12 mouse cellular contexts compared by ENCODE assay signal in genomic region chr6:29474736-29475135, GRCm38 (mm10). TPM values are rescaled to one million over a fixed set of nuclear protein-coding genes. Genes with fewer than 3 reads are reported as not detected.
DNase-seq lines count a peak whose midpoint lies in the region; ATAC-seq lines count a peak whose summit lies in the region.
"Had no signal": no experiment of that assay in that cellular context is flagged by ENCODE, and none has a peak within 500 bp of the region (broad histone marks: within the 10 kb centered on the region; RNA-seq: fewer than 3 reads in every experiment).

No protein-coding gene starts in this region.

- peak overlapping the region; percentile 87; the same call in 1 of the 2 replicates for H3K4me2 ChIP-seq in heart, embryonic 16.5 days (ENCODE audit: low read depth, low read length)

- peak overlapping the region; percentile 70 for H3K9ac ChIP-seq in heart, embryonic 16.5 days (ENCODE audit: low read length)

- H3K27ac ChIP-seq in heart, embryonic 16.5 days (ENCODE audit: low read length), result no peak overlapping the region
- peak overlapping the region; percentile 95 for H3K27ac ChIP-seq in brown adipose tissue, adult 24 weeks (replicated peaks; ENCODE audit: low read depth, low read length)
- H3K27ac ChIP-seq: limb, embryonic 12.5 days had no signal

- H3K9me3 ChIP-seq in heart, embryonic 16.5 days (replicated peaks; ENCODE audit: control insufficient read depth, low read length), result no peaks in the 10 kb centered on the region
- H3K9me3 ChIP-seq: limb, embryonic 12.5 days had no signal

- no peak for ATAC-seq in heart, embryonic 16.5 days (replicated peaks; ENCODE audit: extremely low read depth, insufficient read depth, low FRiP score)

- H3K4me3 ChIP-seq in heart, embryonic 16.5 days (ENCODE audit: low read length), result no peak overlapping the region
- H3K4me3 ChIP-seq in brown adipose tissue, adult 24 weeks (ENCODE audit: insufficient read depth, low read depth, low read length), result peak overlapping the region; percentile 62; the same call in 1 of the 2 replicates

- no peaks in the 10 kb centered on the region for H3K27me3 ChIP-seq in heart, embryonic 16.5 days (ENCODE audit: control insufficient read depth, insufficient read depth, low read length)

- peaks cover 11% of the 10 kb centered on the region for H3K36me3 ChIP-seq in heart, embryonic 16.5 days (ENCODE audit: control insufficient read depth, insufficient read depth)

- peaks cover 13% of the 10 kb centered on the region for H3K4me1 ChIP-seq in heart, embryonic 16.5 days (ENCODE audit: control insufficient read depth, insufficient read depth, low read length)
- H3K4me1 ChIP-seq in brown adipose tissue, adult 24 weeks (ENCODE audit: control insufficient read depth, insufficient read depth, insufficient read length, low read length), result peaks cover 3% of the 10 kb centered on the region; the same call in 1 of the 2 replicates

- no peak for DNase-seq in heart, postnatal 4 days
- peak; percentile 43 for DNase-seq in R1 (ENCODE audit: low read depth, low spot score)
- DNase-seq in kidney, postnatal 14 days, result peak; percentile 41
- DNase-seq in right cerebral cortex, postnatal 10 days (ENCODE audit: low spot score in 2 of 2), result no peak
- DNase-seq in left cerebral cortex, adult 9 months (ENCODE audit: low spot score in 2 of 2), result no peak
- DNase-seq: thymus, postnatal 36 days had no signal

- WGBS in heart, embryonic 16.5 days, result 56% methylated on average over 2 of the region's 2 CpGs

RNA-seq across cellular contexts. Expression of gene Atp6v1fnb, which starts 3.5 kb away (rescaled TPM):
- not detected in 2 replicates for polyA plus RNA-seq in heart, embryonic 16.5 days (2015; fragmentation: Nextera tagmentation; extraction: Ambion mirVana)
- not detected for total RNA-seq in heart, postnatal 4 days (2021)
- polyA plus RNA-seq in brown adipose tissue, adult 24 weeks (2012; ENCODE audit: insufficient read depth, insufficient read length, missing spikeins), result not detected in 2 replicates
- polyA plus RNA-seq: large intestine, adult 2 months had no signal

RNA-seq across cellular contexts. Expression of gene Atp6v1f, which starts 7.2 kb away (rescaled TPM):
- polyA plus RNA-seq in heart, embryonic 16.5 days (2015; fragmentation: Nextera tagmentation; extraction: Ambion mirVana), result 197 and 199 TPM in 2 replicates
- 100 to 1,000 TPM; 110 to 117 TPM for total RNA-seq in heart, postnatal 4 days (2021)
- 252 and 255 TPM in 2 replicates for polyA plus RNA-seq in brown adipose tissue, adult 24 weeks (2012; ENCODE audit: insufficient read depth, insufficient read length, missing spikeins)

RNA-seq across cellular contexts. Expression of gene Kcp, which starts 33.0 kb away (rescaled TPM):
- polyA plus RNA-seq in heart, embryonic 16.5 days (2015; fragmentation: Nextera tagmentation; extraction: Ambion mirVana), result 9.2 and 9.5 TPM in 2 replicates
- total RNA-seq in heart, postnatal 4 days (2021), result 10 to 100 TPM; 11.6 to 15.1 TPM
- polyA plus RNA-seq in brown adipose tissue, adult 24 weeks (2012; ENCODE audit: insufficient read depth, insufficient read length, missing spikeins), result 12.6 and 26.4 TPM in 2 replicates
- total RNA-seq: common myeloid progenitor, adult 5-6 weeks had no signal

RNA-seq across cellular contexts. Expression of gene Flnc, which starts 41.7 kb away (rescaled TPM):
- 38.3 and 50.0 TPM in 2 replicates for polyA plus RNA-seq in heart, embryonic 16.5 days (2015; fragmentation: Nextera tagmentation; extraction: Ambion mirVana)
- total RNA-seq in heart, postnatal 4 days (2021), result 100 to 1,000 TPM; 303 to 309 TPM
- 1.5 and 3.0 TPM in 2 replicates for polyA plus RNA-seq in brown adipose tissue, adult 24 weeks (2012; ENCODE audit: insufficient read depth, insufficient read length, missing spikeins)
- total RNA-seq: common myeloid progenitor, adult 5-6 weeks; neutrophil, adult 5-6 weeks had no signal

RNA-seq across cellular contexts. Expression of gene Irf5, which starts 51.7 kb away (rescaled TPM):
- 5.4 and 5.7 TPM in 2 replicates for polyA plus RNA-seq in heart, embryonic 16.5 days (2015; fragmentation: Nextera tagmentation; extraction: Ambion mirVana)
- total RNA-seq in heart, postnatal 4 days (2021), result 1 to 10 TPM; 3.0 TPM
- polyA plus RNA-seq in brown adipose tissue, adult 24 weeks (2012; ENCODE audit: insufficient read depth, insufficient read length, missing spikeins), result 2.0 and 2.6 TPM in 2 replicates

Comparison
In these comparisons a context has a peak if more than half of its experiments do, and no peak if none do; other contexts are left out.
1. DNase-seq: peak in R1 (single experiment) and kidney, postnatal 14 days (single experiment); none in heart, postnatal 4 days (single experiment), right cerebral cortex, postnatal 10 days (0 of 2) and left cerebral cortex, adult 9 months (0 of 2).